Mouse (Mus musculus): ENCODE results near the gene Zbtb3.

DNA sequence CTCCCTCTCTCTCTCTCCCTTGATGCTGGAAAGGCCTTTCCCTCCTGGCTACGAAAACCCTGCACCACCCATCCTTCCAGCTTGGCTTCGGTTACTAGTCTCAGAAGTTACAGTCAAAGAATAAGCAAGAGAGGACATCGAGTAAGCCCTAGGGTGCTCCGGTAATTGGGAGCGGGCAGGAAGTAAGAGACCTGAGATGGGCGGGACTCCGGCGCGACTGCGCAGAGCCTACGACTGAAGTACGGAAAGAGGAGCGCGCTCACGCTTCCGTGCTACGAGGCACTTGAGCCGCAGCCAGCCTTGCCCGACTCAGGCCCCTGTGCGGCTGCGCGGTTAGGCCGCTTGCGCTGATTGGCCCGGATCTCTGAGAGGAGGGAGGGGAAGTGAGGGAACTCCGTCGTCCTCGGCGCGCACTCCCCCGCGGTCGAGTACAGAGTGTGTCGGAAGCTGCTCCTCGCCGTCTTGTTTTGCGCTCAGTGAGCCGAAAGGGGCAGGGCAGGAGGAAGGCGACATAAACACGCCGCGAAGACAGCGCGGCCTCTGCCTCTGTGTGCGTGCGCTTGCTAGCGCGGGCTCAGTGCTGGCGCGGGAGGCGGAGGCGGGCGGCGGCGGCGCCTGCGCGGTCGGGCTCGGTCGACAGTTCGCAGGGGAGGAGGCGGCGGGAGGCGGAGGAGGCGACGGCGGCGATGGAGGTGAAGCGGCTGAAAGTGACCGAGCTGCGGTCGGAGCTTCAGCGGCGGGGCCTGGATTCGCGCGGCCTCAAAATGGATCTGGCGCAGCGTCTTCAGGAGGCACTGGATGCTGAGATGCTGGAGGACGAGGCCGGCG is 17.5 kb downstream of the Zbtb3 start, which contains the start of gene Hnrnpul2:
- TF ChIP-seq POLR2A (IDR thresholded peaks at IDR 0.05; ENCODE audit: low read depth, low read length): peak; percentile 93
- no peak for TF ChIP-seq CTCF (conservative IDR thresholded peaks at IDR 0.05; ENCODE audit: insufficient read depth, insufficient read length, low read depth, low read length)

Data from kidney, adult 2 months (tissue).